In genomic region chr2:120026984-120027949, GRCm38 (mm10) we compare ENCODE assay signal across 8 mouse cellular contexts. TPM values are rescaled to one million over a fixed set of nuclear protein-coding genes. Genes with fewer than 3 reads are reported as not detected.
DNase-seq lines count a peak whose midpoint lies in the region; ATAC-seq and TF ChIP-seq lines count a peak whose summit lies in the region.

Gene Jmjd7, plus strand, starts transcription at chr2:120027483.
Gene Gm28042, plus strand, starts transcription at chr2:120027493.

- H3K27me3 ChIP-seq in E14TG2a.4 (ENCODE audit: insufficient read depth, low read length) = no peaks in the 10 kb centered on the region
- no peaks in the 10 kb centered on the region for H3K27me3 ChIP-seq in forebrain, embryonic 12.5 days
- no peaks in the 10 kb centered on the region for H3K27me3 ChIP-seq in neural tube, embryonic 15.5 days (replicated peaks)

- H3K9me3 ChIP-seq in E14TG2a.4 (ENCODE audit: low read length) = no peaks in the 10 kb centered on the region
- no peaks in the 10 kb centered on the region for H3K9me3 ChIP-seq in forebrain, embryonic 12.5 days
- H3K9me3 ChIP-seq in neural tube, embryonic 15.5 days (replicated peaks) = no peaks in the 10 kb centered on the region

- peak within 1 kb of the TSS; percentile 61 for H3K4me2 ChIP-seq in forebrain, embryonic 12.5 days
- H3K4me2 ChIP-seq in neural tube, embryonic 15.5 days = peak within 1 kb of the TSS; percentile 79

- H3K9ac ChIP-seq in forebrain, embryonic 12.5 days = peak within 1 kb of the TSS; percentile 90
- peak within 1 kb of the TSS; percentile 86 for H3K9ac ChIP-seq in neural tube, embryonic 15.5 days (replicated peaks)

- peak; percentile 93 for DNase-seq in c-Kit-positive CD71-positive TER-119-positive erythroid progenitor cells, embryonic 14.5 days (ENCODE audit: low spot score)
- peak; percentile 95 to 96 for DNase-seq in heart, postnatal 10 days
- peak; percentile 88 for DNase-seq in layer of hippocampus, adult 11-12 months (ENCODE audit: low spot score)
- peak; percentile 93 to 96 for DNase-seq in lung, adult 18-20 months
- DNase-seq in testis, postnatal 14 days (ENCODE audit: low spot score) = peak; percentile 89

- H3K4me3 ChIP-seq in E14TG2a.4 (replicated peaks; ENCODE audit: low read length) = peak within 1 kb of the TSS; percentile 87
- H3K4me3 ChIP-seq in forebrain, embryonic 12.5 days (replicated peaks) = peak within 1 kb of the TSS; percentile 84
- H3K4me3 ChIP-seq in neural tube, embryonic 15.5 days (replicated peaks) = peak within 1 kb of the TSS; percentile 83

- WGBS in forebrain, embryonic 12.5 days = 6% methylated on average over 50 of the region's 50 CpGs
- WGBS in neural tube, embryonic 15.5 days = 5% methylated on average over 50 of the region's 50 CpGs

- H3K36me3 ChIP-seq in E14TG2a.4 (ENCODE audit: insufficient read depth, low read length) = peaks cover 51% of the 10 kb centered on the region
- peaks cover 53% of the 10 kb centered on the region for H3K36me3 ChIP-seq in forebrain, embryonic 12.5 days (replicated peaks)
- H3K36me3 ChIP-seq in neural tube, embryonic 15.5 days = peaks cover 45% of the 10 kb centered on the region

- TF ChIP-seq CTCF in E14TG2a.4 (conservative IDR thresholded peaks at IDR 0.05; ENCODE audit: low read length) = no peak

- ATAC-seq in forebrain, embryonic 12.5 days (ENCODE audit: low FRiP score) = peak; percentile 90
- ATAC-seq in neural tube, embryonic 15.5 days (ENCODE audit: low FRiP score) = peak; percentile 91

- H3K27ac ChIP-seq in forebrain, embryonic 12.5 days = peak within 1 kb of the TSS; percentile 87
- peak within 1 kb of the TSS; percentile 95 for H3K27ac ChIP-seq in neural tube, embryonic 15.5 days (replicated peaks)

- intact Hi-C loops in heart, postnatal 10 days (cut with DNase I) = no loop called here

- peaks cover 37% of the 10 kb centered on the region for H3K4me1 ChIP-seq in E14TG2a.4 (replicated peaks; ENCODE audit: low read depth, low read length)
- peaks cover 15% of the 10 kb centered on the region for H3K4me1 ChIP-seq in forebrain, embryonic 12.5 days
- H3K4me1 ChIP-seq in neural tube, embryonic 15.5 days = peaks cover 22% of the 10 kb centered on the region

RNA-seq across cellular contexts. Expression of gene Jmjd7, which starts in this region (rescaled TPM):
- polyA plus RNA-seq in forebrain, embryonic 12.5 days (2016; fragmentation: Nextera tagmentation; extraction: Ambion mirVana) = 19.3 and 20.2 TPM in 2 replicates
- 10 to 100 TPM; 10.8 to 11.4 TPM for total RNA-seq in heart, postnatal 10 days (2021)
- polyA plus RNA-seq in neural tube, embryonic 15.5 days (2015; fragmentation: Nextera tagmentation; extraction: Ambion mirVana) = 20.3 and 20.7 TPM in 2 replicates

RNA-seq across cellular contexts. Expression of gene Gm28042, which starts in this region (rescaled TPM):
- polyA plus RNA-seq in forebrain, embryonic 12.5 days (2016; fragmentation: Nextera tagmentation; extraction: Ambion mirVana) = 6.9 and 7.3 TPM in 2 replicates
- under 1 TPM; 0.74 to 0.93 TPM for total RNA-seq in heart, postnatal 10 days (2021)
- polyA plus RNA-seq in neural tube, embryonic 15.5 days (2015; fragmentation: Nextera tagmentation; extraction: Ambion mirVana) = 4.4 and 5.1 TPM in 2 replicates

Comparison
In these comparisons a context has a peak if more than half of its experiments do, and no peak if none do; other contexts are left out.
1. Peak in every context shown above with its lines: DNase-seq, ATAC-seq, H3K4me3 ChIP-seq and H3K27ac ChIP-seq.